Mouse (Mus musculus): ENCODE measurements around the gene Olfr855. TPM values are rescaled to one million over a fixed set of nuclear protein-coding genes. Genes with fewer than 3 reads are reported as not detected.

Gene Olfr855
- polyA plus RNA-seq (2021; fragmentation: Nextera tagmentation), result not detected in 2 replicates
- long read RNA-seq, experiment 1, result 0 reads
- long read RNA-seq, experiment 2, result 0 reads

GRCm38 (mm10) chr9:19582317-19582716 is at the start of gene Olfr855:
TSS of gene Olfr855 (plus strand) at chr9:19582617.

DNA sequence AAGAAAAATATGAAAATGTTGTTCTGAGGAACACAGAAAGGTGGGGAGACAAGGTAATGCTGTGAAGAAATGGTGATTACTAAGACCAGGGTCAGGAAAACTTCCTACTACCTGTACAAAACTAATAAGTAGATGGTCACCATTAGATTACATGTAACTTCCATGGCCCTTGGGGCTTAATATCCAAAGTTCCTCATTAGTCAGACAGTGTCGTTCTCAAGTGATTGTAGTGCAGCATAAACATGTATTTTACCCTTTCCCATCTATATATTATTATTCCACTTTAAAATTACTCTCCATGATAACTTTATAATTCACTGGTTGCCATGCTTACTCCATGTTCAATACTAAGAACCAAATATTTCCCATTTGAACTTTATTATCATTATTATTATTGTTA is 41.4 kb upstream of the Olfr855 start, which contains the start of gene Olfr853:
Gene Olfr853 (minus strand): TSS at position 101 of the 400 bp plus-strand sequence.

GRCm38 (mm10) chr9:19567282-19567681 is 15.1 kb upstream of the Olfr855 start, which contains the start of gene Olfr854:
TSS of gene Olfr854 (minus strand) at chr9:19567382.

DNA sequence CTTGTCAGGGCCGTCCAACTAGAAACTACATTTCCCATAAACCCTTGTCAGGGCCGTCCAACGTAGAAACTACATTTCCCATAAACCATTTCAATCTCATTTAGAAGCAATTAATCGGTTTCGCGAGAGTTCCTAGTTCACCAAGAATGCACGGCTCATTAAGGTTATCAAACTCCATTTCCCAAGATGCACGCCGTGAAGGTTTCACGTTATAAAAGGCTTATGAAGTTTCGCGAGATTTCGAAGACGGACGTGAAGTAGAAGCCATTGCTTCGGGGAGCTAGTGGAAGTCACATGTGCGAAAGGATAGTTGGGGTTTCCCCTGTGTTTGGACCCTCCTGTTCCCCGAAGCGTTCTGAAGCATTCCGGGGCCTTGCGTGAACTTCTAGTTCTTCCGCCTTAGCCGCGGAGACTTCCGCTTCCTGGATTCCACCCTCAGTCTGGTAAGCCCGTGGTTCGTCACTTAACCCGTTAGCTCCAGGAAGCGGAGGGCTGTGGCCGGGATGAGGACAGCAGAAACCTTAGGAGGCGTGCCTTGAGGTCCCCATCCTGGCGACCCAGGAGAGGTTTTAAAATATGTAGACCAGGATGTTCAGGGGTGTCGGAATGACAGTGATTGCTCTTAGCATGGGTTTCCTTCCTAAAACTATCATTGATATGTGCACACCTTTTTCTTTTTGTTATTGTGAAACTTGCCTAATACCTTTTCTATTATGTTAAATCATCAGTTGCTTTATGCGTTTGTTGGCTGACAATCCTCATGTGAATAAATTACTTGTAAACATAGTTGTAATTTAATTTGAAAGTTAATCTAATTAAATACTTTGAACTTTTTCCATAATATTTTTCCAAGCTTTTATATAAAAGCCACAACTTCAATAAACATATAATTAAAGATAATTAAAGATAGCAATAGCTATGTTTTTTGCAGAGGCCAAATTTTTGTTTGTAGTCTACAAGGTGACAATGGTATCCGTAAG is 39.7 kb downstream of the Olfr855 start, which contains the start of gene Zfp317:
Gene Zfp317 (plus strand): TSS at position 260 of the 980 bp plus-strand sequence.

Other genes starting within 250 kb of the Olfr855 start
- not detected in 2 replicates for gene Olfr845, start 246.2 kb upstream of the Olfr855 start, polyA plus RNA-seq (2021; fragmentation: Nextera tagmentation)
- gene Olfr846, start 218.6 kb upstream of the Olfr855 start, polyA plus RNA-seq (2021; fragmentation: Nextera tagmentation), result not detected in 2 replicates
- not detected in 2 replicates for gene Olfr847, start 203.9 kb upstream of the Olfr855 start, polyA plus RNA-seq (2021; fragmentation: Nextera tagmentation)
- gene Olfr849, start 142.4 kb upstream of the Olfr855 start, polyA plus RNA-seq (2021; fragmentation: Nextera tagmentation), result not detected in 2 replicates
- gene Olfr850, start 104.4 kb upstream of the Olfr855 start, polyA plus RNA-seq (2021; fragmentation: Nextera tagmentation), result not detected in 2 replicates
- not detected in 2 replicates for gene Olfr851, start 89.3 kb upstream of the Olfr855 start, polyA plus RNA-seq (2021; fragmentation: Nextera tagmentation)
- not detected in 2 replicates for gene Olfr853, start 41.5 kb upstream of the Olfr855 start, polyA plus RNA-seq (2021; fragmentation: Nextera tagmentation)
- not detected in 2 replicates for gene Olfr854, start 15.2 kb upstream of the Olfr855 start, polyA plus RNA-seq (2021; fragmentation: Nextera tagmentation)
- gene Zfp317, start 39.5 kb downstream of the Olfr855 start, polyA plus RNA-seq (2021; fragmentation: Nextera tagmentation), result 8.6 and 13.6 TPM in 2 replicates
- not detected in 2 replicates for gene Olfr857, start 126.8 kb downstream of the Olfr855 start, polyA plus RNA-seq (2021; fragmentation: Nextera tagmentation)
- gene Olfr58, start 197.7 kb downstream of the Olfr855 start, polyA plus RNA-seq (2021; fragmentation: Nextera tagmentation), result not detected in 2 replicates
- not detected in 2 replicates for gene Olfr859, start 222.3 kb downstream of the Olfr855 start, polyA plus RNA-seq (2021; fragmentation: Nextera tagmentation)